Mouse (Mus musculus) urinary bladder, postnatal 4 days (tissue): ENCODE data around the gene Syngr3.
"Not testable (repeated sequence)": the region's sequence is repeated elsewhere in the genome, so short reads cannot be mapped to it uniquely, and the experiment has no call there.

ENCODE experiments used
- DNase-seq, 2 experiments: peaks; one replicate each; pipeline ENCODE4 v3.0.0; 2021 to 2022; ENCODE audit warnings: low spot score in 2 of 2

Gene Syngr3

GRCm38 (mm10) chr17:24676877-24677276 lies 12.9 kb downstream of the Syngr3 start:
- no peak for DNase-seq

GRCm38 (mm10) chr17:24676187-24676586 lies 13.6 kb downstream of the Syngr3 start:
- DNase-seq, result peak; percentile 52 to 76

GRCm38 (mm10) chr17:24674277-24674676 lies 15.5 kb downstream of the Syngr3 start:
- no peak for DNase-seq

GRCm38 (mm10) chr17:24672141-24672540 lies 17.6 kb downstream of the Syngr3 start:
- DNase-seq, result no peak

- DNase-seq, result no peak
Observed at GRCm38 (mm10) chr17:24671346-24671745, 18.4 kb downstream of the Syngr3 start.

- DNase-seq, result no peak
Observed at GRCm38 (mm10) chr17:24670246-24670844, 19.4 kb downstream of the Syngr3 start.

- DNase-seq, result peak; percentile 93 to 95
Observed at GRCm38 (mm10) chr17:24669545-24670245, 20.1 kb downstream of the Syngr3 start, which contains the start of gene Zfp598. Gene Zfp598, plus strand, starts transcription at chr17:24669687.

- not testable (repeated sequence) for DNase-seq
Observed at GRCm38 (mm10) chr17:24669214-24669544, 20.6 kb downstream of the Syngr3 start.

- DNase-seq, result no peak
Observed at GRCm38 (mm10) chr17:24667416-24667815, 22.3 kb downstream of the Syngr3 start.

- not testable (repeated sequence) for DNase-seq
Observed at GRCm38 (mm10) chr17:24667011-24667410, 22.7 kb downstream of the Syngr3 start.

GRCm38 (mm10) chr17:24658017-24658758 lies 31.6 kb downstream of the Syngr3 start, which contains the start of gene Npw:
Gene Npw, minus strand, starts transcription at chr17:24658457.
- DNase-seq, result no peak

GRCm38 (mm10) chr17:24654969-24655368 lies 34.8 kb downstream of the Syngr3 start:
- DNase-seq, result no peak

- peak; percentile 67 to 85 for DNase-seq
Observed at GRCm38 (mm10) chr17:24653967-24654710, 35.6 kb downstream of the Syngr3 start.

- DNase-seq, result no peak
Observed at GRCm38 (mm10) chr17:24651835-24652234, 37.9 kb downstream of the Syngr3 start.

- no peak for DNase-seq
Observed at GRCm38 (mm10) chr17:24650766-24651165, 39.0 kb downstream of the Syngr3 start.

- DNase-seq, result no peak
Observed at GRCm38 (mm10) chr17:24650070-24650616, 39.6 kb downstream of the Syngr3 start, which contains the start of gene Slc9a3r2. Gene Slc9a3r2, minus strand, starts transcription at chr17:24650327.

GRCm38 (mm10) chr17:24649581-24650069 lies 40.1 kb downstream of the Syngr3 start:
- no peak for DNase-seq

- no peak for DNase-seq
Observed at GRCm38 (mm10) chr17:24648731-24649377, 40.9 kb downstream of the Syngr3 start.

GRCm38 (mm10) chr17:24647493-24647892 lies 42.3 kb downstream of the Syngr3 start:
- no peak for DNase-seq

GRCm38 (mm10) chr17:24646381-24646780 lies 43.4 kb downstream of the Syngr3 start:
- no peak for DNase-seq

GRCm38 (mm10) chr17:24645916-24646315 lies 43.8 kb downstream of the Syngr3 start:
- DNase-seq, result no peak
